Mouse (Mus musculus) small intestine, adult 2 months (tissue): ENCODE data around the gene Zan.

Experiments used
- CTCF ChIP-seq: fragments of 200-500 bp; IDR thresholded peaks from 2 replicates; pipeline ENCODE4 v1.5.1; 2012; ENCODE audit warnings: low read depth, mild to moderate bottlenecking, control low read depth, inconsistent platforms, low read length, moderate library complexity, mixed read lengths; ENCODE audit not compliant: insufficient replicate concordance, insufficient read length; ENCODE audit errors: extremely low read depth
- POLR2A ChIP-seq: fragments of 200-500 bp; IDR thresholded peaks from 2 replicates; pipeline ENCODE4 v1.6.1; 2012; ENCODE audit warnings: low read depth, mild to moderate bottlenecking, control low read depth, inconsistent platforms, low read length, moderate library complexity

DNA sequence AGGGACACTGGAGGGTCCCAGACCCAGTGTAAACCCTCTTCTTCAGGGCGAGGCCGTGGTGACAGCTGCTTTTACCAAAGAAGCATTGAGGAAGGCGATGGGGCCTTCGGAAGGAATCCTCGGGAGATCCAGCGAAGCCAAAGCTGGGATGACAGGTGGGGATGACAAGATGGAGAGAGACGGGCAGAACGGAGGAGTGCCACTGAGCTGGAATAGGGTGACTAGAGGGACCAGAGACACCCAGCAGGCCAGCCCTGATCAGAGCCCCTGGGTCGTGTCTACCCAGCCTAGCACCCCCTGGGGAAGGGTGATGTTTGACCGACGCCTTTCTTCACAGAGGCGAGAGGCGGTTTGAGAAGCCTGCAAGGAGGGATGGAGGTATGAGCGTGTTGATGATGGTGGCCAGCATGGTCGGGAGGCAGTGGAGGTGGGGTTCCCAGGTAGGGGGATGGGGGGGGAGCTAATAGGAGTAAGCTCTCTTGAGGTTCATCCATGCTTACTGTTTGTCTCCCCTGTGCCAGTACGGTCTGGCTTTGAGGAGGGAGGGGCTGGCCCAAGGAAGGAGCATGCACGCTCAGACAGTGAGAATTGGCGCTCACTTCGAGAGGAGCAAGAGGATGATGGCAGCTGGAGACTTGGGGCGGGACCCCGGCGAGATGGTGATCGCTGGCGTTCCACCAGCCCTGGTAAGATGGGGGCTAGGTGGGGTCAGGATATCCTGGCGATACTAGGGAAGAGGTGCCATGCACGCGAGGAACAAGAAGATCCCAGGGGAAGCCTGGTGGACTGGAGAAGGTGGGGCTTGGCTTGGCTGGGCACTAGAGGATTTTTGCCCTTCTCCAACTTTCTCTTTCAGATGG, 43.1 kb upstream of the Zan start:
- TF ChIP-seq CTCF = no peak
- no peak for TF ChIP-seq POLR2A
